Mouse (Mus musculus): ENCODE measurements around the gene Hoxa9. TPM values are rescaled to one million over a fixed set of nuclear protein-coding genes. Genes with fewer than 3 reads are reported as not detected.

Gene Hoxa9
- 1.7 TPM in 1 of 2 replicates, not detected in the other for polyA plus RNA-seq (2012; ENCODE audit: insufficient read depth, insufficient read length, missing spikeins)

DNA sequence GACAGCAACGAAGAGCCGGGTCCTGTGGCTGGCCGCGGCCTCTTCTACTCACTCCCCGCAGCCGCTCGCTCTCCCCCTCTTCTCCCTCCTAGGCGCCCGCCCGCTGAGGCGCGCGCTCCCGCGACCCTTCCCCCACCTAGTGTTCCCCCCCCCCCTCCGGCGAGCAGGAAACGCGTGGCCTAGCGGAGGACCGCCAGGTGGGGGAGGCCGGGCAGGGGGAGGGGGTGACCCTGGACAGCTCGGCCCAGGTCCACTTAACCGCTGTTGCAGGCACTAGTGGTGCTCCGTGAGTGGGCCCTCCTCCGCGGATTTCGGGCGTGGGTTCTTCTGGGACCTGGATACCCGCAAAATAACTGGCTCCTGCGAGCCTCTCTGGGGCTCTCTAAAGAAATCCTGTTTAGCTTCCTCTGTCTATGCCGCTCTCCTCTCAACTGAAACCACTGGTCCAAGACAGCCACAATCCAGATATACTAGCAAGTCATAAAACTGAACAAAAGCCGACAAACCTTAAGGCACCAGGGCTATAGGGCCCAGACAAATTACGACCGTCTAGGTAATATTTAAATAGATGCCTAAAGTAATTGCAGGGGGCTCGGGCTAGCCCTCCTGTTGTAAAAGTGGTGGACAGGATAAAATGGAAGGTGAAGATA lies at the start of gene Hoxa9:
Gene Hoxa9, minus strand, starts transcription at position 574 of the 650 bp plus-strand sequence.
- H3K4me3 ChIP-seq (ENCODE audit: insufficient read depth, low read depth, low read length) = no peak within 1 kb of the TSS
- H3K27ac ChIP-seq (replicated peaks; ENCODE audit: low read depth, low read length) = no peak within 1 kb of the TSS
- no peaks in the 10 kb centered on the region for H3K4me1 ChIP-seq (ENCODE audit: control insufficient read depth, insufficient read depth, insufficient read length, low read length)

DNA sequence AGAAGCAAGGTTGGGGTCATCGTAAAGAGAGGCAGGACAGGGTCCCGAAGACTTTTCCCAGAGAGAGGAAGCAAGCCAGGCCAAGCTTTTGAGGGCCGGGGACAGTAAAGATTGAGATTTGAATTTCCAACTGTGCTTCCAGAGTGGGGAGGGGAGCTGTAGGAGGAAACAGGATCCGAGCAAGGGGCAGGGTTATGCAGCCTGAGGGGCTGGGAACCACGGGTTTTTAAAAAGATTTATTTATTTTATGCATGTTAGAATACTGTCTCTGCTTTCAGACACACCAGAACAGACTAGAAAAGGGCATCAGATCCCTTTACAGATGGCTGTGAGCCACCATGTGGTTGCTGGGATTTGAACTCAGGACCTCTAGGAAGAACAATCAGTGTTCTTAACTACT lies 46.0 kb upstream of the Hoxa9 start:
- H3K27ac ChIP-seq (replicated peaks; ENCODE audit: low read depth, low read length) = no peak overlapping the region
- no peaks in the 10 kb centered on the region for H3K4me1 ChIP-seq (ENCODE audit: control insufficient read depth, insufficient read depth, insufficient read length, low read length)
- no peak overlapping the region for H3K4me3 ChIP-seq (ENCODE audit: insufficient read depth, low read depth, low read length)

DNA sequence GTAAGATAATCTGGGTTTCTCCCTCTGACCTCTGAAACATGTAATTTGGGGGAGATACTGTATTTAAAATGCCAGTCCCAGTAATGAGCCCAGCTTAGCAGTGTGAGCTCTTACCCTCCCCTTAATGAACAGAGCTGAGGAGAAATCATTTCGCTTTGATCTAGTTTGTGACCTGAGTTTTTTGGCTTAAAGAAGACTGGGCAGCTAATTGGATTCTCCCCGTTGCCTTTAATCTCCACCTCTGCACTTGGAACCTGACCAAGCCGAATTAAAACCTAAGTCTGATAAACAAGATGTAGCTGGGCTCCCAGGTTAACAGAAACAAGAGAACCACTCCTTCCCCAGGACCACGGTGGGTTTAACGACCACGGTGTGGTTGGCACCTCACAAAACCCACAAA lies 45.5 kb upstream of the Hoxa9 start:
- no peaks in the 10 kb centered on the region for H3K4me1 ChIP-seq (ENCODE audit: control insufficient read depth, insufficient read depth, insufficient read length, low read length)
- H3K4me3 ChIP-seq (ENCODE audit: insufficient read depth, low read depth, low read length) = no peak overlapping the region
- H3K27ac ChIP-seq (replicated peaks; ENCODE audit: low read depth, low read length) = no peak overlapping the region

DNA sequence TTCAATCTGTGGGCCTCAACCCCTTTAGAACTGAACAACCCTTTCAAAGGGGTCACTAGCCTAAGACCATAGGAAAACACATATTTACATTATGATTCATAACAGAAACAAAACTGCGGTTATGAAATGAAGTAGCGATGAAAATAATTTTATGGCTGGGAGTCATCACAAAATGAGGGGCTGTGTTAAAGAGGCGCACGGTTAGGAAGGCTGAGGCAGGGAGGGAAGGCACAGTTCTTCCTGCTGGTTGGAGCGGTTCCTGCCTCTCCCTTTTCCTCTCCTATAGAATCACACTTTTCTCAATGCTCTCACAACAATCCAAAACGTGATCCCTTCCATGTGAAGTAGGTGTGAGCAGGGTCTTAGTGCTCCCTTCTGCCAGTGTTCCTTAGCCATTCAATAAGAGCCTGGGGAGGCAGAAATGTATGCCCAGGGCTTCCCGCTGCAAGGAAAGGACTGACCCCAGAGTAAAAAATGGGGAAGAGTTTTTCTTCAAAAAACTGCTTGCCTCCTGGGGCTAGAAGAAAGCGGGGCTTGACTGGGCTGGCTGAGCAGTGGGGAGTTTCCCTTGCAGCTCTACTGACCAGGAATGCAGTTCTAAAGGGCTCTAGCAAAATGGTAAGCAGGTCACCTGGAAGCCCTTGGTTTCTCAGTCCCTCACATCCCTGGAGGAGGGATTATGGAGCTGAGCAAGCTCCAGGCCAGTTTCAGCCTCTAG lies 44.8 kb upstream of the Hoxa9 start:
- no peak overlapping the region for H3K4me3 ChIP-seq (ENCODE audit: insufficient read depth, low read depth, low read length)
- no peak overlapping the region for H3K27ac ChIP-seq (replicated peaks; ENCODE audit: low read depth, low read length)
- no peaks in the 10 kb centered on the region for H3K4me1 ChIP-seq (ENCODE audit: control insufficient read depth, insufficient read depth, insufficient read length, low read length)

DNA sequence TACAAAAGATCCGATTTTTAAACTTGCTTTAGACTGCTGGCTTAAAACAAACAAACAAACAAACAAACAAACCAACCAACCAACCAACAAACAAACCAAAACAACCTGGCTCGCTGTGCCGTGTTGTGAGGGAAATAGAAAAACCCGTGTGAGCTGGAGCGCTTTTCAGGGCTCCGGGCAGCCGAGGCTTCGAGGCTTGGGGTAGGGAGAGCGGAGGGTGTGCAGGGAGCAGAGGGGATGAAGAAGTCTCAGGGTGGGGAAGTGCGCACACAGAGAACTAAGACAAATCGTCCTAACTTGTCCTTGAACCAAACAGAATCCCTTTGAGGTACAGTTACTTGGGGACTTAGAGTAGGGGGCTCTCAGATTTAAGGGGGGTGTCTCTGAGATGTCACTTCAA lies 43.7 kb upstream of the Hoxa9 start:
- no peak overlapping the region for H3K27ac ChIP-seq (replicated peaks; ENCODE audit: low read depth, low read length)
- H3K4me3 ChIP-seq (ENCODE audit: insufficient read depth, low read depth, low read length) = no peak overlapping the region
- H3K4me1 ChIP-seq (ENCODE audit: control insufficient read depth, insufficient read depth, insufficient read length, low read length) = no peaks in the 10 kb centered on the region

DNA sequence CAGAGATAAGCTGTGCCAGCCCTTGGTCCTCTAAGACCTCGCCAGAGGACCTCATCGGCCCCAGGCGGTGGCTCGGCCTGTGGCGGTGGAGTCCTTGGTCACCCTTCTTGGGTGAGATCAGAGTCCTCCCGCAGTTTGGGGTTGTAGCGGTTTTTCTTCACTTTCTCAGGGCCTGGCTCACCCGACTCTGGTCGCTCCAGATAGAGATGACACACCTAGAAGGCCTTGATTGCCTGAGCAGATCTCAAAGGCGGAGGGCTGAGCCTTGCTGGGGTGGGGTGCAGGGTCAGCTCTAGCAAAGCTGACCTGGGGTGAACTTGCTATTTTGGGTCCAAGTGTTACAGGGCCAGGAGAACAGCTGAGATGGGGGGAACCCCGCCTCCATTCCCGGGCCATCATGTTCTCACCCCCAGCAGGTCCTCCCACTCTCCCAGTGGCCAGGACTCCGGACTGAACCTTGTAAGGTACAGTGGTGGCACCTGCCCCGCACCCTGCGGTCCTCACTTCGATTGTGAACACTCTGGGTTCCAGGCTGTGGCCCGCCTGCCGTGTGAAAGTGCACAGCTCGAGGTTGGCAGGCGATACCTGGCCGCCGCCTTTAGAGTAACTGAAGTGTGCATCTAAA lies 42.9 kb upstream of the Hoxa9 start:
- Histone ChIP-seq H3K4me3 (ENCODE audit: insufficient read depth, low read depth, low read length) (no peak overlapping the region), H3K27ac (replicated peaks; ENCODE audit: low read depth, low read length) (no peak overlapping the region), H3K4me1 (ENCODE audit: control insufficient read depth, insufficient read depth, insufficient read length, low read length) (no peaks in the 10 kb centered on the region)

DNA sequence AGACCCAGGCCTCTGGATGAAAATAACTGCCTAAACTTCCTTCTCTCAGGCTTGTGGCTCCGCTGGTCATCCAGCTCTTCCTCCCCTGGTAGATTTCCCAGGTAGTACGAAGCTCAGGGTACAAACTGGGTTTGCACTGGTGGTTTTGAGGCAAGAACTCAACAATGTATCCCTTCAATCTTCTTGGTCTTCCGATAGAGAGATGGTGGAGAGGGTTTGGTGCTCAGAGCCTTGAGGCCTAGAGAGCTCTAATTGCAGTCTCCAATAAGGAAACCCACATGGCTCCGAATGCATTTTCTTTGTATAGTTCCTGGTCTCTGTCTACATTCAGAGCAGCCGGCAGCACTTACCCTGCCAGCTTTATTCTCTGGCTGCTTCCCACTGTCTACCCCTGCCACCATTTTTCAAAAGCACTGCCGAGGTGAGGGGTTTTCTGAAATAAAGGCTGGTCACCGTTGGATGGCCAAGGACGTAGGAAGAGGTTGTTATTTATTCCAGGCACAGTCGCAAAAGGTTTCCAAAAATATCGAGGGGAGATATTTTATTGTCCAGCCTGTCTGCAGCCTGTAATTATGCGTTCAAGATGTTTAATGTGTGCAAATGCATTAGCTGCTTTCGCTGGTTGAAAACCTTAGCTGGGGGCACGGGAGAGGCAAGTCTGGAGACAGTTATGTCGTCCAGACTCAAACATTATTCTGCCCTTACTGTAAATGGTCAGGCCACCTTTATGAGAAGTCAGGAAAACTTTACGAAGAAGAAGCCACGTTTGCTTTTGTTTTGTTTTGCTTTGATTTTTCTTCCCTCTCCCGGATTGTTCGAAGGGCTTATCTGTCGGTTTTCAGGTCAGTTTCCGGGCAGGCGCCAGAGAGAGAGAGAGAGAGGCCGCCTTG lies 42.1 kb upstream of the Hoxa9 start:
- H3K4me3 ChIP-seq (ENCODE audit: insufficient read depth, low read depth, low read length) = no peak overlapping the region
- H3K4me1 ChIP-seq (ENCODE audit: control insufficient read depth, insufficient read depth, insufficient read length, low read length) = no peaks in the 10 kb centered on the region

DNA sequence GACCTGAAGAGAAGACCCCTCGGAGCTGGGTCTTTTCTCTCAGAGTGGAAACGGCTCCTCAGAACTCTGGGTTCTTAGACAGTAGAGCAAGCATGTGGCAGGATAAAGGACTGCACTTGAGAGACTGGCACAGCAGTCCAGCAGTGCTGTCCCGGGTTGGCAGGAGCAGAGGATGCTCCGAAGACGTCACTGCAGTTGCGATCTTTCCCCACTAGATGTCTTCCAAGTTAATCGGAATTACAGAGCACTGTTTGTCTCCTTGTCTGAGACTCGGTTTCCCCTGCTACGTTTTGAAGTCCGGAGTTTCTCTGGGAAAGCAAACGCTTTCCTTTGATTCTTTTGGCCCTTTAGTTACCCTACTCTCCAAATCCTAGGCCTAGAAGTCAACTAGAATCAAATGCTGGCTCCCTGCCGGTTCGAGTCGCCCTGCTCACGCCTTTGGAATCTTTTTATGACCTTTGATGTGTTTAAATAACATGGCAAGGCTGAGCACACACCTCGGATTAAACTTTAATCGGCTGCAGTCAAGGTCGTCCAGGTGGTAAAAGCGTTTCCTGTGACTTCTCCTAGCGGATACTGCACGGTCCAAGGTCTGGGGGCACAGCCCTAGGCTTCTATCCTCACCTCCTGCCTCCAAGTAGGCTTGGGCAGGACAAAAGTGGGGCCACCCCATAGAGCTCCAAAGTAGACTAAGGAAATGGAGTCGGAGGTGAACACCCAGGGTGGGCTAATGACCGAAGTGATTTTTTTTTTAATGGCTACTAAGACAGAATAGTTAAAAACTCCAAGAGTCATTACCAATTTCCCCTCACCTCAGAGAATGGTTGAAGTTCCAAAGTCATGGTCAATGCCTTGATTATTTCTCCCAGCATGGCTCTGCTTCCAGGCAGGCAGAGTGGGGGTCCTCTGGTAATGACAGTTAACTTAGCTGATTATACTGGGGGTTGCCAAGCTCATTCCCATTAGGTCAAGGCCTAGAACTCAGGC lies 39.9 kb upstream of the Hoxa9 start:
- Histone ChIP-seq H3K4me1 (ENCODE audit: control insufficient read depth, insufficient read depth, insufficient read length, low read length) (no peaks in the 10 kb centered on the region), H3K27ac (replicated peaks; ENCODE audit: low read depth, low read length) (no peak overlapping the region), H3K4me3 (ENCODE audit: insufficient read depth, low read depth, low read length) (no peak overlapping the region)

More for the DNA sequence above, 42.1 kb upstream of the Hoxa9 start:
- H3K27ac ChIP-seq (replicated peaks; ENCODE audit: low read depth, low read length) = no peak overlapping the region

DNA sequence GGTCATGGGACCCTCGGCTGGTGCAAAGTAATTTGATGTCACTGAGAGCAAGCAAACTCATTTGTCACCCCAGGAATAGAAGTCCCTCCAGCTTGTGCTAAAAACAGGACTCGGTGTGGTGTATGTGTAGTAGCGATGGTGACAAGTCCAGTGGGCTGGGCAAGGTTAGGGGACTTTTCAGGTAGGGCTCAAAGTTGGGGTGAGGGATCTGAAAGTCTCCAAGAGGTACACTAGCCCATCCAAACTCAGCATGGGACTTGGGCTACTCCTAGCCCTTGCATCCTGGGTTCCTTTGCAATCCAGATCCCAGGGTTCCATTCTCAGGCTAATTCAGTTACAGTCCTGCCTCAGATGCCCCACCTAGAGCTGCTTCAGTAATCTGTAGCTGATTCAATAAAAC lies 37.9 kb upstream of the Hoxa9 start:
- Histone ChIP-seq H3K4me1 (ENCODE audit: control insufficient read depth, insufficient read depth, insufficient read length, low read length) (no peaks in the 10 kb centered on the region), H3K27ac (replicated peaks; ENCODE audit: low read depth, low read length) (no peak overlapping the region), H3K4me3 (ENCODE audit: insufficient read depth, low read depth, low read length) (no peak overlapping the region)

DNA sequence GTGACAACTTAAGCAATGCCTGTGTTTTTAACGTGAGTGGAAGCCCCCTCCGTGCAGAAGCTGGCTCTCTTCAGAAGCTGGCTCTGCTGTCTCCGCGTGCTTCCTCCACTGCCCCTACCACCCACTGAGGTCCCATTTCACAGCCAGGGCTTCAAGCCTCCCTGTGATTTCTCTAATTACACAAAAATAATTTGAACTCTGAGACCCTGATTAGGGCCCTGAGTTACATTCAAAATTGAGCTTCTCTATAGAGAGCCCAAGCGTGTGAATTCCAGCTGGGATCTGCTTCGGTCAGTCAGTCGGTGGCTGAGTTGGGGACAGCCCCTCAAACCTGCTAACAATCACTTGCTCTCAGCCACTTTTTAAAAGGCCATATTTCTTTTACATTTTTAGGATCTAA lies 37.5 kb upstream of the Hoxa9 start:
- Histone ChIP-seq H3K4me1 (ENCODE audit: control insufficient read depth, insufficient read depth, insufficient read length, low read length) (no peaks in the 10 kb centered on the region), H3K27ac (replicated peaks; ENCODE audit: low read depth, low read length) (no peak overlapping the region), H3K4me3 (ENCODE audit: insufficient read depth, low read depth, low read length) (no peak overlapping the region)

DNA sequence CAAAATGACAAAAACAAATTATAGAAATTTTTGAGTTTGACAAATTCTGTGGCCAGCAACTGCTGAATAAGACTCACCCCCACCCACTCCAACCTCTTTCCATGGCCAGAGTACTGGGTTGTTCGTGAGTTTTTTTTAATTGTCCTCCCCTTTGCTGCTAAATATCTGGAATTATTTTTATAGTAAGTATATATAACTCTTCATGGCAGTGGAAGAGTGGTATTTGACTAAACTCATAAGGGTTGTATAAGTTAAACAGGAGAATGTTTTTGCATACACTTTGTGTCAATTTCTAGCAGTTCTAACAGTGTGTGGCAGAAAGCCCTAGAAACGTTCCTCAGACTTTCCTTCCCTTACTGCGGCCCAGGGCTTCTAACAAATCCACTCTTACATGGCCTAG lies 36.8 kb upstream of the Hoxa9 start:
- Histone ChIP-seq H3K4me3 (ENCODE audit: insufficient read depth, low read depth, low read length) (no peak overlapping the region), H3K27ac (replicated peaks; ENCODE audit: low read depth, low read length) (no peak overlapping the region), H3K4me1 (ENCODE audit: control insufficient read depth, insufficient read depth, insufficient read length, low read length) (no peaks in the 10 kb centered on the region)

DNA sequence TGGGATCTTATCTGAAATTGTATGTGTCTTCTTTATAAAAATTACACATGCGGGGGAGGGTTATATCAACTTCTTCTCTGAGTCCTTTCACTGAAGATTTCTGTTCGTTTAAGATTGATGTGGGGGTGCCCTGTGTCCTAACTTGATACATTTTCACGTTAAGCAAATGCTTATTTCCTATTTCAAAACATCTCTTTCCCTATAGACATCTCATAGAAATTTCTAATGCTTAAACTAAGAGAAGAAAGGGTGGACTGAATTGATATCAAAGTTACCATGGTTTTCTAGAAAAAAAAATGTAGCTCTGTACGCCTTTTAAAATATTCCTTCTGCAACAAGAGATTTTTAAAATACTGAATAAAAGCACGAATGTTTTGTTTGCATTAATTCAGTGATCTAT lies 36.3 kb upstream of the Hoxa9 start:
- Histone ChIP-seq H3K27ac (replicated peaks; ENCODE audit: low read depth, low read length) (no peak overlapping the region), H3K4me3 (ENCODE audit: insufficient read depth, low read depth, low read length) (no peak overlapping the region), H3K4me1 (ENCODE audit: control insufficient read depth, insufficient read depth, insufficient read length, low read length) (no peaks in the 10 kb centered on the region)

DNA sequence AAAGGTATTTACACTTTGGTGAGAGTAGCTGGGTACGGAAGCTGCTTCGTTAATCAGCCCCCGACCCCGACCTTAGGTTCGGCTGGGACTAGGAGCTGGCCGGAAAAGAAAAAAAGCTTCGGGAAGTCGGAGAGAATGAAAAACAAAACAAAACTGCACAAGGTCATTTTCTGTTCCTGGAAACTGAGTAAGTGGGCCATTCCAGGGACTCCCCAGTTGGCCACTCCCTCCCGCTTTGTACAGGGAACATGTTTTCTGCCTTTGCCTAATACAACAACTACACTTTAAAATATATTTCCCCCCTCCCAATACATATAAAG lies 35.7 kb upstream of the Hoxa9 start:
- no peak overlapping the region for H3K27ac ChIP-seq (replicated peaks; ENCODE audit: low read depth, low read length)
- H3K4me3 ChIP-seq (ENCODE audit: insufficient read depth, low read depth, low read length) = no peak overlapping the region
- no peaks in the 10 kb centered on the region for H3K4me1 ChIP-seq (ENCODE audit: control insufficient read depth, insufficient read depth, insufficient read length, low read length)

DNA sequence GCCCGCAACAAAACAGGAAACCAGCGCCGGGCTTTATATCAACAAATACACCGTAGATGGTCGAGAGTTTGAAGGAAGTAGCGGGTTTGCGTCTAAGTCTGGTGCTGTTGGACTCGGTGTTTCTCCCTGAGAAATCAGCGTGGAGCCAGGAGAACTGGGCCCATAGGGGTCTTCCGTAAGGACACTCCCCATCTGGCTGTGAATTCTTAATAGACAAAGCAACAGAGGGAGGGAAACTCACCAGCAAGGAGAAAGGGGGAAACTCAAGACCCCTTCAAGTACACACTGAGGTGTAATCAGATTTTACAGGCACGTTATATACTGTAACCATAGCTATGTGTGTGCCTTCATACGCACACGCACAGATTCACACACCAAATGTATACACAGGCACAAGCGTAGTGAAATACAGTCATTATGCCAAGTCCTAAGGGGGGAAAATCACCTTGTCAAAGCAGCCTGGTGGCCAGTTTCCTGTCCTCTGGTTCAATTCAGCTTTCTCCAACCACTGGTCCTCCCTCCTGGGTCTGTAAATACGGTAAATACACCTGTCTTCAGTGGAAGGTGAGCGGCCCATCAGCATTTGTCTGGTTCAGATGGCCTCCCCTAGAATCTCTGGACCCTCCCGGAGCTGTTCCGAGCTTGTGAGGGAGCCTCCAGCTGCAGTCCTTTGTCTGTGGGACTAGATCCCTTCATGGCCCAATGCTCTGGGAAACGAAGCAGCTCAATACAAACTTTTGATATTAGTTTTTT lies 35.2 kb upstream of the Hoxa9 start:
- Histone ChIP-seq H3K4me1 (ENCODE audit: control insufficient read depth, insufficient read depth, insufficient read length, low read length) (no peaks in the 10 kb centered on the region), H3K27ac (replicated peaks; ENCODE audit: low read depth, low read length) (no peak overlapping the region), H3K4me3 (ENCODE audit: insufficient read depth, low read depth, low read length) (no peak overlapping the region)
